Mouse (Mus musculus): ENCODE measurements at regions not wholly inside any gene's neighbourhood (a gene's known extent, or its start where the extent isn't known, plus 50 kb on each side); places are given as distances from the start of the nearest gene placed in this dataset.
"Not testable (repeated sequence)": the region's sequence is repeated elsewhere in the genome, so short reads cannot be mapped to it uniquely, and the experiment has no call there.

- DNase-seq (ENCODE audit: low spot score): no peak
Measured at GRCm38 (mm10) chr1:152241026-152241425, 145.5 kb downstream of the Tsen15 start.

- no peak for DNase-seq (ENCODE audit: low spot score)
Measured at GRCm38 (mm10) chr1:152239376-152239775, 147.1 kb downstream of the Tsen15 start.

GRCm38 (mm10) chr1:152235212-152235792, 145.4 kb upstream of the 1700025G04Rik start:
- DNase-seq (ENCODE audit: low spot score): no peak

- DNase-seq (ENCODE audit: low spot score): no peak
Measured at GRCm38 (mm10) chr1:152234716-152235115, 144.8 kb upstream of the 1700025G04Rik start.

- DNase-seq (ENCODE audit: low spot score): peak; percentile 12
Measured at GRCm38 (mm10) chr1:152231717-152232202, 141.8 kb upstream of the 1700025G04Rik start.

GRCm38 (mm10) chr1:152229709-152230108, 139.8 kb upstream of the 1700025G04Rik start:
- DNase-seq (ENCODE audit: low spot score): no peak

GRCm38 (mm10) chr1:152226049-152226448, 136.1 kb upstream of the 1700025G04Rik start:
- DNase-seq (ENCODE audit: low spot score): no peak

GRCm38 (mm10) chr1:152223666-152224065, 133.7 kb upstream of the 1700025G04Rik start:
- no peak for DNase-seq (ENCODE audit: low spot score)

GRCm38 (mm10) chr1:152220804-152221565, 131.1 kb upstream of the 1700025G04Rik start:
- DNase-seq (ENCODE audit: low spot score): no peak

- not testable (repeated sequence) for DNase-seq (ENCODE audit: low spot score)
Measured at GRCm38 (mm10) chr1:152219752-152220151, 129.8 kb upstream of the 1700025G04Rik start.

GRCm38 (mm10) chr1:152217404-152217803, 127.5 kb upstream of the 1700025G04Rik start:
- DNase-seq (ENCODE audit: low spot score): no peak

- DNase-seq (ENCODE audit: low spot score): no peak
Measured at GRCm38 (mm10) chr1:152214376-152214775, 124.5 kb upstream of the 1700025G04Rik start.

GRCm38 (mm10) chr1:152203187-152203586, 113.3 kb upstream of the 1700025G04Rik start:
- DNase-seq (ENCODE audit: low spot score): no peak

GRCm38 (mm10) chr1:152188700-152189099, 98.8 kb upstream of the 1700025G04Rik start:
- no peak for DNase-seq (ENCODE audit: low spot score)

GRCm38 (mm10) chr1:152184956-152185355, 95.0 kb upstream of the 1700025G04Rik start:
- no peak for DNase-seq (ENCODE audit: low spot score)

- DNase-seq (ENCODE audit: low spot score): no peak
Measured at GRCm38 (mm10) chr1:152176267-152176970, 86.5 kb upstream of the 1700025G04Rik start.

- DNase-seq (ENCODE audit: low spot score): no peak
Measured at GRCm38 (mm10) chr1:152175691-152176090, 85.8 kb upstream of the 1700025G04Rik start.

- no peak for DNase-seq (ENCODE audit: low spot score)
Measured at GRCm38 (mm10) chr1:152174464-152174863, 84.5 kb upstream of the 1700025G04Rik start.

- no peak for DNase-seq (ENCODE audit: low spot score)
Measured at GRCm38 (mm10) chr1:152171034-152171790, 81.3 kb upstream of the 1700025G04Rik start.

- no peak for DNase-seq (ENCODE audit: low spot score)
Measured at GRCm38 (mm10) chr1:152170583-152170982, 80.7 kb upstream of the 1700025G04Rik start.

- no peak for DNase-seq (ENCODE audit: low spot score)
Measured at GRCm38 (mm10) chr1:152169508-152169907, 79.6 kb upstream of the 1700025G04Rik start.

- no peak for DNase-seq (ENCODE audit: low spot score)
Measured at GRCm38 (mm10) chr1:152168284-152168683, 78.4 kb upstream of the 1700025G04Rik start.
